Mouse (Mus musculus) limb, embryonic 14.5 days (tissue): Measurements from ENCODE around the gene Serbp1. TPM values are rescaled to one million over a fixed set of nuclear protein-coding genes. Genes with fewer than 3 reads are reported as not detected.

Source experiments
- ATAC-seq: fragments of 200-750 bp; cut with Nextera tagmentation; 2 replicates; pipeline ENCODE4 v1.8.0; 2017; ENCODE audit warnings: low read depth, moderate number of reproducible peaks, moderate TSS enrichment; ENCODE audit not compliant: low FRiP score
- DNase-seq: peaks from one replicate; pipeline ENCODE4 v3.0.0-alpha.2; 2015; ENCODE audit warnings: low spot score
- H3K27ac ChIP-seq: fragments of 300-500 bp; sonication (generic); replicated peaks from 2 replicates; pipeline ENCODE4 v1.5.1; 2014; ENCODE audit warnings: low read depth, mild to moderate bottlenecking, low read length, moderate library complexity, mixed read lengths
- H3K27me3 ChIP-seq: fragments of 300-500 bp; sonication (generic); 2 replicates; pipeline ENCODE4 v1.6.1; 2014; ENCODE audit warnings: low read length, mixed read lengths; ENCODE audit not compliant: control insufficient read depth, insufficient read depth
- H3K36me3 ChIP-seq: fragments of 300-500 bp; sonication (generic); 2 replicates; pipeline ENCODE4 v1.6.1; 2014; ENCODE audit warnings: mild to moderate bottlenecking, low read length, moderate library complexity, mixed read lengths; ENCODE audit not compliant: control insufficient read depth, insufficient read depth
- H3K4me1 ChIP-seq: fragments of 300-500 bp; sonication (generic); 2 replicates; pipeline ENCODE4 v1.6.1; 2014; ENCODE audit warnings: antibody characterized with exemption, low read length, mixed read lengths; ENCODE audit not compliant: control insufficient read depth, insufficient read depth
- H3K4me2 ChIP-seq: fragments of 300-500 bp; sonication (generic); replicated peaks from 2 replicates; pipeline ENCODE4 v1.6.1; 2014; ENCODE audit warnings: low read depth, mild to moderate bottlenecking, low read length, moderate library complexity; ENCODE audit not compliant: severe bottlenecking
- H3K4me3 ChIP-seq: fragments of 300-500 bp; sonication (generic); replicated peaks from 2 replicates; pipeline ENCODE4 v1.5.1; 2014; ENCODE audit warnings: low read length
- H3K9ac ChIP-seq: fragments of 300-500 bp; sonication (generic); 2 replicates; pipeline ENCODE4 v1.6.1; 2014; ENCODE audit warnings: mild to moderate bottlenecking, low read depth, low read length, moderate library complexity; ENCODE audit not compliant: severe bottlenecking
- H3K9me3 ChIP-seq: fragments of 300-500 bp; sonication (generic); 2 replicates; pipeline ENCODE4 v1.6.1; 2016; ENCODE audit warnings: low read length; ENCODE audit not compliant: control insufficient read depth
- POLR2A ChIP-seq: fragments of 200-500 bp; IDR thresholded peaks from 2 replicates; pipeline ENCODE4 v1.8.0; 2012; ENCODE audit warnings: inconsistent platforms, mild to moderate bottlenecking, moderate library complexity, borderline replicate concordance; ENCODE audit not compliant: insufficient read depth, insufficient read length; ENCODE audit errors: extremely low read depth
- WGBS: fragments of 180-500 bp; shearing (Covaris S2); extraction: QIAGEN DNeasy Blood & Tissue Kit; methylation state at CpG from one replicate; pipeline ENCODE4 v1.1.7; 2014; 5-methylcytosine and 5-hydroxymethylcytosine counted together
- polyA plus RNA-seq, 2 experiments: library from polyadenylated mRNA; depleted of rRNA in 1 of 2; stranded (reverse) in 1 of 2; unstranded in 1 of 2; fragments of >200 nt; fragmentation: Nextera tagmentation in 1 of 2; extraction: Ambion mirVana in 1 of 2; gene quantifications; 2 replicates each; pipeline versions ENCODE4 v1.2.1 to v1.2.3; 2012 to 2014

Gene Serbp1
- polyA plus RNA-seq, 2 experiments = 465 to 481 TPM

- Histone ChIP-seq H3K4me3 (no peak overlapping the region), H3K36me3 (no peaks in the 10 kb centered on the region), H3K4me1 (no peaks in the 10 kb centered on the region), H3K27ac (no peak overlapping the region), H3K9ac (no peak overlapping the region), H3K4me2 (no peak overlapping the region), H3K9me3 (no peaks in the 10 kb centered on the region), H3K27me3 (no peaks in the 10 kb centered on the region)
- 83% methylated on average over 5 of the region's 5 CpGs for WGBS
- no peak for ATAC-seq
- DNase-seq = no peak
- TF ChIP-seq POLR2A = no peak
These were observed 6.5 kb downstream of the Serbp1 start for GRCm38 (mm10) chr6:67244451-67244850.

- Histone ChIP-seq H3K9me3 (no peaks in the 10 kb centered on the region), H3K36me3 (no peaks in the 10 kb centered on the region), H3K4me3 (no peak overlapping the region), H3K4me1 (no peaks in the 10 kb centered on the region), H3K4me2 (no peak overlapping the region), H3K9ac (no peak overlapping the region), H3K27ac (no peak overlapping the region), H3K27me3 (no peaks in the 10 kb centered on the region)
- DNase-seq (no peak), ATAC-seq (no peak)
- WGBS = 89% methylated on average over 4 of the region's 4 CpGs
- TF ChIP-seq POLR2A = no peak
These were observed 13.1 kb downstream of the Serbp1 start for GRCm38 (mm10) chr6:67251095-67251494.

GRCm38 (mm10) chr6:67264935-67265334 is 27.0 kb downstream of the Serbp1 start:
- 88% methylated on average over 7 of the region's 7 CpGs for WGBS
- TF ChIP-seq POLR2A = no peak
- Histone ChIP-seq H3K9ac (no peak overlapping the region), H3K9me3 (no peaks in the 10 kb centered on the region), H3K4me1 (peaks cover 9% of the 10 kb centered on the region; the same call in 1 of the 2 replicates), H3K27me3 (no peaks in the 10 kb centered on the region), H3K4me3 (no peak overlapping the region), H3K27ac (no peak overlapping the region), H3K36me3 (no peaks in the 10 kb centered on the region), H3K4me2 (no peak overlapping the region)
- DNase-seq (no peak), ATAC-seq (no peak)

- H3K36me3 ChIP-seq = no peaks in the 10 kb centered on the region; the same call in 1 of the 2 replicates
- H3K27me3 ChIP-seq = no peaks in the 10 kb centered on the region
- peak overlapping the region; percentile 62 for H3K4me2 ChIP-seq
- H3K4me1 ChIP-seq = peaks cover 12% of the 10 kb centered on the region; the same call in 1 of the 2 replicates
- peak; percentile 54 for DNase-seq
- H3K9me3 ChIP-seq = no peaks in the 10 kb centered on the region
- peak overlapping the region; percentile 99 for H3K4me3 ChIP-seq
- TF ChIP-seq POLR2A = no peak
- ATAC-seq = peak; percentile 41
- peak overlapping the region; percentile 99 for H3K9ac ChIP-seq
- H3K27ac ChIP-seq = peak overlapping the region; percentile 38; the same call in 1 of the 2 replicates
- under 1% methylated on average over 23 of the region's 23 CpGs for WGBS
These were observed 28.2 kb downstream of the Serbp1 start for GRCm38 (mm10) chr6:67266159-67266657.

GRCm38 (mm10) chr6:67266664-67267407 is 28.9 kb downstream of the Serbp1 start:
- peak; percentile 96 for DNase-seq
- Histone ChIP-seq H3K36me3 (peaks cover 2% of the 10 kb centered on the region; the same call in 1 of the 2 replicates), H3K27ac (peak overlapping the region; percentile 89), H3K4me1 (peaks cover 12% of the 10 kb centered on the region; the same call in 1 of the 2 replicates), H3K4me2 (peak overlapping the region; percentile 62), H3K9me3 (no peaks in the 10 kb centered on the region), H3K4me3 (peak overlapping the region; percentile 99), H3K27me3 (no peaks in the 10 kb centered on the region), H3K9ac (peak overlapping the region; percentile 99)
- 0 out of 2 replicates have a peak, but pooled peaks have one; percentile 52 for TF ChIP-seq POLR2A
- peak; percentile 99 for ATAC-seq
- WGBS = under 1% methylated on average over 61 of the region's 68 CpGs
